ENCODE assay signal across 9 mouse cellular contexts in the genomic region with DNA sequence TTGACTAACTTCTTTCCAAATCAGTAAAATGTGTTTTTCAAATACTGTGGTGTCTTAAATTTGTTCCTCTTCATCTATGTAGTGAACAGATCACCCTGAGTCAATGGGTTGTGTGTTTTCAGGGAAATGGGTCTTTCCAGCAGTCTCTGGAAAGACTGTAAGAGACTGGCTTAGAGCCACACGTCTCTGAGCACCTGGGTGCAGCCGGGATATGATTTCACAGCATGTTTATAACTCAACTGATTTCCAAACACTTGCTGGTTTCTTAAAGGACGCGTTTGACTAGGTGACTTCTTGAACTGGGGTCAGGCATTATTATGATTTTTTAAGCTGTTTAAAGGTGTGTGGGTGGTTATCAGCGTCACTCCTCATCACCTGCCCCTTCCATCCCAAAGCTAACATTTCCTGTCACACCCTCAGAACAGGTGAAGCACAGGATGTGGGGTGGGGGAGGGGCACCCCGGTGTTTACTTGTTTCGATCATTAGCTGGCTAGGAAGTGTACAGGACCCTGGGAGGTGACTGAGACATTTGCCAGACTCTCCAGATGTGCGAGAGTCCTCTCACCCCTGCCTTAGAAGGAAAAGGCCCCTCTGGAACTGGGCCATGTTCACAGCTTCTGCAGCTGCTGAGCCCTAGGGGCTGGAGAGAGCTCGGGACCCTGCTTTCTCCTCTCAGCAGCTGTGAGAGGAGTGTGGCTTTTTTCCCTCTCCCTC.
DNase-seq lines count a peak whose midpoint lies in the region; ATAC-seq and TF ChIP-seq lines count a peak whose summit lies in the region.
"Had no signal": no experiment of that assay in that cellular context is flagged by ENCODE, and none has a peak within 500 bp of the region (broad histone marks: within the 10 kb centered on the region; RNA-seq: fewer than 3 reads in every experiment).

No protein-coding gene starts in this region.

- H3K36me3 ChIP-seq in hindbrain, postnatal 0 days (ENCODE audit: insufficient read depth, low read length) = no peaks in the 10 kb centered on the region
- no peaks in the 10 kb centered on the region for H3K36me3 ChIP-seq in hindbrain, embryonic 11.5 days (ENCODE audit: control insufficient read depth, insufficient read depth, low read length)
- no peaks in the 10 kb centered on the region for H3K36me3 ChIP-seq in heart, embryonic 13.5 days
- H3K36me3 ChIP-seq: G1E had no signal

- no peaks in the 10 kb centered on the region for H3K27me3 ChIP-seq in hindbrain, postnatal 0 days (ENCODE audit: insufficient read depth, low read length)
- no peaks in the 10 kb centered on the region for H3K27me3 ChIP-seq in hindbrain, embryonic 11.5 days (ENCODE audit: control insufficient read depth, insufficient read depth, low read length)
- no peaks in the 10 kb centered on the region for H3K27me3 ChIP-seq in heart, embryonic 13.5 days (replicated peaks)

- H3K4me1 ChIP-seq in hindbrain, postnatal 0 days (ENCODE audit: insufficient read depth, low read length) = peaks cover 4% of the 10 kb centered on the region; the same call in 1 of the 2 replicates
- H3K4me1 ChIP-seq in hindbrain, embryonic 11.5 days (replicated peaks; ENCODE audit: control insufficient read depth, insufficient read depth, low read length) = no peaks in the 10 kb centered on the region
- H3K4me1 ChIP-seq in brown adipose tissue, adult 24 weeks (ENCODE audit: control insufficient read depth, insufficient read depth, insufficient read length, low read length) = peaks cover 5% of the 10 kb centered on the region; the same call in 1 of the 2 replicates
- H3K4me1 ChIP-seq in heart, embryonic 13.5 days = peaks cover 23% of the 10 kb centered on the region

- WGBS in hindbrain, postnatal 0 days = 62% methylated on average over 9 of the region's 9 CpGs
- WGBS in hindbrain, embryonic 11.5 days = 70% methylated on average over 9 of the region's 9 CpGs
- WGBS in heart, embryonic 13.5 days = 36% methylated on average over 9 of the region's 9 CpGs

- H3K4me2 ChIP-seq in hindbrain, postnatal 0 days (ENCODE audit: low read depth, low read length) = peak overlapping the region; percentile 30; the same call in 1 of the 2 replicates
- no peak overlapping the region for H3K4me2 ChIP-seq in hindbrain, embryonic 11.5 days (replicated peaks; ENCODE audit: low read depth, low read length)
- 0 out of 2 replicates have a peak overlapping the region, but pooled peaks have one; percentile 12 for H3K4me2 ChIP-seq in heart, embryonic 13.5 days

- H3K9me3 ChIP-seq in hindbrain, postnatal 0 days (ENCODE audit: low read length) = no peaks in the 10 kb centered on the region
- no peaks in the 10 kb centered on the region for H3K9me3 ChIP-seq in hindbrain, embryonic 11.5 days (ENCODE audit: control insufficient read depth, low read length)
- no peaks in the 10 kb centered on the region for H3K9me3 ChIP-seq in heart, embryonic 13.5 days
- H3K9me3 ChIP-seq: G1E had no signal

- H3K4me3 ChIP-seq in hindbrain, postnatal 0 days (ENCODE audit: low read length) = no peak overlapping the region
- no peak overlapping the region for H3K4me3 ChIP-seq in hindbrain, embryonic 11.5 days (ENCODE audit: low read depth, low read length)
- H3K4me3 ChIP-seq in brown adipose tissue, adult 24 weeks (ENCODE audit: insufficient read depth, low read depth, low read length) = no peak overlapping the region
- no peak overlapping the region for H3K4me3 ChIP-seq in heart, embryonic 13.5 days

- H3K27ac ChIP-seq in hindbrain, postnatal 0 days = no peak overlapping the region
- no peak overlapping the region for H3K27ac ChIP-seq in hindbrain, embryonic 11.5 days (ENCODE audit: low read depth, low read length)
- H3K27ac ChIP-seq in brown adipose tissue, adult 24 weeks (replicated peaks; ENCODE audit: low read depth, low read length) = peak overlapping the region; percentile 3; the same call in 1 of the 2 replicates
- H3K27ac ChIP-seq in heart, embryonic 13.5 days (replicated peaks) = no peak overlapping the region

- TF ChIP-seq CTCF in hindbrain, postnatal 0 days (IDR thresholded peaks at IDR 0.05; ENCODE audit: low read depth) = no peak

- peak; percentile 15 for DNase-seq in hindbrain, postnatal 0 days (ENCODE audit: low spot score)
- DNase-seq in hindbrain, embryonic 11.5 days (ENCODE audit: low spot score) = no peak
- peak; percentile 12 for DNase-seq in lung, postnatal 36 days
- DNase-seq in thymus, postnatal 0 days (ENCODE audit: low spot score) = no peak
- no peak for DNase-seq in spleen, adult 18-20 months

- H3K9ac ChIP-seq in hindbrain, postnatal 0 days (replicated peaks; ENCODE audit: low read length) = no peak overlapping the region
- no peak overlapping the region for H3K9ac ChIP-seq in hindbrain, embryonic 11.5 days (ENCODE audit: low read depth, low read length)
- H3K9ac ChIP-seq in heart, embryonic 13.5 days = no peak overlapping the region

- ATAC-seq in hindbrain, postnatal 0 days = no peak
- no peak for ATAC-seq in hindbrain, embryonic 11.5 days (ENCODE audit: low FRiP score)
- no peak for ATAC-seq in heart, embryonic 13.5 days (ENCODE audit: extremely low read depth, insufficient number of reproducible peaks, low FRiP score, low TSS enrichment)
- no peak for ATAC-seq in megakaryocyte-erythroid progenitor cell, adult 5-6 weeks (replicated peaks; ENCODE audit: low FRiP score, low TSS enrichment, poor library complexity, severe bottlenecking)

Comparison
In these comparisons a context has a peak if more than half of its experiments do, and no peak if none do; other contexts are left out.
1. DNase-seq: peak in hindbrain, postnatal 0 days (single experiment) and lung, postnatal 36 days (single experiment); none in hindbrain, embryonic 11.5 days (single experiment), thymus, postnatal 0 days (single experiment) and spleen, adult 18-20 months (0 of 2).